Mouse (Mus musculus): ENCODE results near the gene Cyp2b23. TPM values are rescaled to one million over a fixed set of nuclear protein-coding genes. Genes with fewer than 3 reads are reported as not detected.

Gene Cyp2b23
- not detected in 4 replicates for total RNA-seq (2023)

GRCm38 (mm10) chr7:26686337-26686736 lies at the start of gene Cyp2b23:
Gene Cyp2b23 (minus strand): TSS chr7:26686437.

GRCm38 (mm10) chr7:26618364-26618763 lies 67.9 kb downstream of the Cyp2b23 start, which contains the start of gene Vmn1r185:
Gene Vmn1r185 (minus strand): TSS chr7:26618464.

Other genes with a start within 250 kb of the Cyp2b23 start
- not detected in 4 replicates for gene Nlrp9a, start 151.4 kb downstream of the Cyp2b23 start, total RNA-seq (2023)
- not detected in 4 replicates for gene Vmn1r185, start 68.0 kb downstream of the Cyp2b23 start, total RNA-seq (2023)
- gene Cyp2b19, start 70.7 kb upstream of the Cyp2b23 start, total RNA-seq (2023): not detected in 4 replicates
- gene Cyp2g1, start 122.5 kb upstream of the Cyp2b23 start, total RNA-seq (2023): not detected in 4 replicates
- gene Cyp2a5, start 148.9 kb upstream of the Cyp2b23 start, total RNA-seq (2023): not detected in 4 replicates

All from B cell, adult 62 days (primary cell).